Mouse (Mus musculus) MEL-GATA-1-ER (cell line): ENCODE measurements around the gene Kctd8.

ENCODE experiments used
- DNase-seq: peaks from one replicate; pipeline ENCODE4 v3.0.0-alpha.2; 2012; ENCODE audit warnings: low read depth; ENCODE audit errors: extremely low read depth

The Kctd8 gene

GRCm38 (mm10) chr5:69159897-69160509 lies 181.5 kb downstream of the Kctd8 start:
- DNase-seq, result no peak

DNA sequence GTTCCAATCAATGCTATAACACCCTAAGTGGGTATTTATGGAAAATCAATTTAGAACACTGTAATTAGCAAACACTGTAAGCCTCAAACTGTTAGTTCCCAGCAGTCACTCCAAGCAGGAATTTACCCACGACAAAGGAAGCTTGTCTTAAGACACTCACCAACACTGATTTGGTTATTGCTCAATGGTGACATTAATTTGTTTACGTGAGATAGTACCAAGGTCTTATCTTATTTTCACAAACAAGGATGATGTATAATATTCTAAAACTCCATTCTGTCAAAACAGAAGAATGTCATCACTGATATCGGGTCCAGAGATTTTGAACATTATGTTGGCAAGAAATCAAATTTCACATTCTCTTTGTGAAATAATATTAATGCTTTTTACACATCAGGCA lies 185.0 kb downstream of the Kctd8 start:
- no peak for DNase-seq

GRCm38 (mm10) chr5:69145827-69146226 lies 195.7 kb downstream of the Kctd8 start:
- DNase-seq, result no peak

DNA sequence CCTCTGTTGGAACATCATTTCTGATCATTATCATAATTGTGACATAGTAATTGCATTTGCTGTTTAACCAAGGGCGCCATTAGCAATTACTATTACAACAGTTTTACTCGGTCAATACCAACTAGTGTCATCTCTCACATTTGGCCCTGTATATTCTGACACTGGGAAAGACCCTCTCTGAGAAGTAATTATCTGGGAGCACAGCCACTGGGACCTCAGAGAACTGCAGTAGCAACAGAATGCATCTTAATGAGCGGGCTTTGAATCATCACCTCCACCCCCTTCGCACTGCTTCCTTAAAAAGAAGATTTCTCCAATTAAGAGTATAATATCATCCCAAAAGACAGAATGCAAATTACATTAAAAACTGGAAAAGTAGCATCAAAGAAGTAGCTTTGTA lies 200.4 kb downstream of the Kctd8 start:
- DNase-seq, result no peak

GRCm38 (mm10) chr5:69108718-69109117 lies 232.8 kb downstream of the Kctd8 start:
- DNase-seq, result no peak

DNA sequence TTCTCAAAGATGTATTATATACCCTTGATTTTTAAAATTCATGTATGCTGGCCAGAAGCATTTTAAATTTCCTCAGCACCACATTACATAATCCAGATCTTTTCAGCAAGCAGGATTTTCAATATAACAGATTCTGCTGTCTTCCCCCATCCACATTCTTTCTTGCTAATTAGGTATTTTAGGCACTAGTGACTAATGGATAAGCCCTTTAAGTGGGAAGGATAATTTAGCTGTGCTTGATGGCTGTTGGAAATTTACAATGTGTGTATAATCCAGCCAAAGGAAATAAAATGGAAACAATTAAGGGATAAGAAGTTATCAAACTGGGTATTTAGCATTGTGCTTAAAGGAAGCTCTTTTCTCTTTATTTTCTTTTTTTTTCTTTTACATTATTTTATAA lies 252.6 kb downstream of the Kctd8 start:
- no peak for DNase-seq
